Mouse (Mus musculus) urinary bladder, postnatal 10 days (tissue): ENCODE results near the gene Gm27179.
"Not testable (repeated sequence)": the region's sequence is repeated elsewhere in the genome, so short reads cannot be mapped to it uniquely, and the experiment has no call there.

Experiments used
- DNase-seq: peaks from one replicate; pipeline ENCODE4 v3.0.0; 2022; ENCODE audit warnings: low spot score

The Gm27179 gene

GRCm38 (mm10) chr14:69473322-69473721 is 39.0 kb downstream of the Gm27179 start:
- not testable (repeated sequence) for DNase-seq

GRCm38 (mm10) chr14:69470122-69470708 is 42.1 kb downstream of the Gm27179 start:
- not testable (repeated sequence) for DNase-seq

- not testable (repeated sequence) for DNase-seq
Observed at GRCm38 (mm10) chr14:69467612-69468366, 44.6 kb downstream of the Gm27179 start.

- DNase-seq, result not testable (repeated sequence)
Observed at GRCm38 (mm10) chr14:69464465-69464864, 47.9 kb downstream of the Gm27179 start.
